Mouse (Mus musculus) stomach, embryonic 14.5 days (tissue): ENCODE measurements around the gene Kcne1. TPM values are rescaled to one million over a fixed set of nuclear protein-coding genes. Genes with fewer than 3 reads are reported as not detected.

Experiments used
- ATAC-seq: fragments of 200-750 bp; cut with Nextera tagmentation; 2 replicates; pipeline ENCODE4 v1.8.0; 2017; ENCODE audit warnings: low read depth, moderate TSS enrichment; ENCODE audit not compliant: insufficient number of reproducible peaks, insufficient read depth, low FRiP score
- H3K27ac ChIP-seq: fragments of 300-500 bp; sonication (generic); 2 replicates; pipeline ENCODE4 v1.5.1; 2014; ENCODE audit warnings: mild to moderate bottlenecking, low read length, moderate library complexity, mixed read lengths
- H3K27me3 ChIP-seq: fragments of 300-500 bp; sonication (generic); 2 replicates; pipeline ENCODE4 v1.6.1; 2014; ENCODE audit warnings: low read length, control low read depth, mixed read lengths; ENCODE audit not compliant: control insufficient read depth, insufficient read depth
- H3K36me3 ChIP-seq: fragments of 300-500 bp; sonication (generic); 2 replicates; pipeline ENCODE4 v1.6.1; 2014; ENCODE audit warnings: mild to moderate bottlenecking, control low read depth, low read length, moderate library complexity, mixed read lengths; ENCODE audit not compliant: control insufficient read depth, insufficient read depth
- H3K4me1 ChIP-seq: fragments of 300-500 bp; sonication (generic); 2 replicates; pipeline ENCODE4 v1.6.1; 2014; ENCODE audit warnings: low read length, control low read depth, mixed read lengths; ENCODE audit not compliant: control insufficient read depth, insufficient read depth
- H3K4me2 ChIP-seq: fragments of 300-500 bp; sonication (generic); replicated peaks from 2 replicates; pipeline ENCODE4 v1.6.1; 2014; ENCODE audit warnings: low read depth, low read length, control low read depth
- H3K4me3 ChIP-seq: fragments of 300-500 bp; sonication (generic); 2 replicates; pipeline ENCODE4 v1.5.1; 2014; ENCODE audit warnings: low read depth, low read length, control low read depth
- H3K9ac ChIP-seq: fragments of 300-500 bp; sonication (generic); replicated peaks from 2 replicates; pipeline ENCODE4 v1.6.1; 2014; ENCODE audit warnings: low read depth, mild to moderate bottlenecking, control low read depth, low read length, moderate library complexity, mixed read lengths
- H3K9me3 ChIP-seq: fragments of 300-500 bp; sonication (generic); 2 replicates; pipeline ENCODE4 v1.6.1; 2016; ENCODE audit warnings: low read depth, low read length, control low read depth; ENCODE audit not compliant: control insufficient read depth
- WGBS: fragments of 180-500 bp; shearing (Covaris S2); extraction: QIAGEN DNeasy Blood & Tissue Kit; methylation state at CpG from one replicate; pipeline ENCODE4 v1.1.7; 2014; 5-methylcytosine and 5-hydroxymethylcytosine counted together
- polyA plus RNA-seq: library from polyadenylated mRNA; unstranded; fragments of >200 nt; fragmentation: Nextera tagmentation; extraction: Ambion mirVana; gene quantifications from 2 replicates; pipeline ENCODE4 v1.2.1, GENCODE M21; 2014

The Kcne1 gene
- polyA plus RNA-seq, 1 experiment from 2014 or later, result 0.07 TPM

DNA sequence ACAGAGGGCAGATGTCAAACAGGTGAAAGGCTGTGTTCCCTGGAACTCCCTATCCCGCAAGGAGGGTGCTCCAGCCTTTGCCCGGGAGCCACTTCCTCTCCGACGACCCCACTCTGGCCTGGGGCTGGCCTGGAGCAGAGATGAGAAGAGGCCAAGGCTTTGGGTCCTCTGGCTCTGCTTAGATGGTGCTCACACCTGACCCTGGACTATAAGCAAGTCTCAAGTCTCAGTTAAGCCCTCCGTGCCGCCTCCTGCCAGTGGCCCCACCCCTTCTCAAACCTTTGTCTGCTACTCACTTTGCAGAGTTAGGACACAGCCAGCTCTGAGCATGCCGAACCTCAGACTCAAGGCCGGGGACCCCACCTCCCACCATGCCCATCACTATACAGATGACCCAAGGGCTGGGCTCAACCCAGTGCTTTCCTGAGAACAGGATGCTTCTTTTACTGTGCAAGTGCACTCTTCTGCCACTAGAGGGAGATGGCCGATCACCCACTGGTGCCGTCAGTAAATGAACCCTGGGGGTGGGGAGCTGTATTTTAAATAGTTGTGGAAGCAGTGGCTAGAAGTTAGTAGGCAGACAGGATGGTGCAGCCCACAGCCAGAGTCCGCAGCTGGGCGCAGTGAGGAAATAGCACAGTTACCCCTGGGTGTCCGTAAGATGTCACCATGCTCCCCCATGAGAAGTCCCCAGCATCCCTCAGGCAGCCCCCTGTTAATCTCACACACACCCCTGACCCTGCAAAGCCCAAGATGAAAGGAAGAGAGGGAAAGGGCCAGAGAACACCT, 45.1 kb downstream of the Kcne1 start:
- Histone ChIP-seq H3K9me3 (no peaks in the 10 kb centered on the region), H3K27me3 (no peaks in the 10 kb centered on the region)

GRCm38 (mm10) chr16:92309126-92309525, 50.1 kb downstream of the Kcne1 start:
- Histone ChIP-seq H3K27ac (no peak overlapping the region), H3K27me3 (no peaks in the 10 kb centered on the region), H3K4me1 (no peaks in the 10 kb centered on the region), H3K4me3 (no peak overlapping the region), H3K36me3 (peaks cover 25% of the 10 kb centered on the region), H3K9me3 (no peaks in the 10 kb centered on the region), H3K4me2 (no peak overlapping the region), H3K9ac (no peak overlapping the region)
- no peak for ATAC-seq
- 49% methylated on average over 4 of the region's 4 CpGs for WGBS

More for the DNA sequence above, 45.1 kb downstream of the Kcne1 start:
- Histone ChIP-seq H3K4me3 (no peak overlapping the region), H3K36me3 (peaks cover 10% of the 10 kb centered on the region), H3K4me2 (no peak overlapping the region), H3K9ac (no peak overlapping the region), H3K27ac (no peak overlapping the region), H3K4me1 (no peaks in the 10 kb centered on the region)
- 0 out of 2 replicates have a peak, but pooled peaks have one; percentile 38 for ATAC-seq
- WGBS, result 46% methylated on average over 13 of the region's 13 CpGs

GRCm38 (mm10) chr16:92307947-92308346, 51.3 kb downstream of the Kcne1 start:
- no peaks in the 10 kb centered on the region for H3K9me3 ChIP-seq
- no peak overlapping the region for H3K4me2 ChIP-seq
- H3K4me1 ChIP-seq, result no peaks in the 10 kb centered on the region
- H3K9ac ChIP-seq, result no peak overlapping the region
- WGBS, result 78% methylated on average over 3 of the region's 3 CpGs
- no peak for ATAC-seq
- H3K36me3 ChIP-seq, result peaks cover 25% of the 10 kb centered on the region
- no peak overlapping the region for H3K4me3 ChIP-seq
- no peak overlapping the region for H3K27ac ChIP-seq
- no peaks in the 10 kb centered on the region for H3K27me3 ChIP-seq

DNA sequence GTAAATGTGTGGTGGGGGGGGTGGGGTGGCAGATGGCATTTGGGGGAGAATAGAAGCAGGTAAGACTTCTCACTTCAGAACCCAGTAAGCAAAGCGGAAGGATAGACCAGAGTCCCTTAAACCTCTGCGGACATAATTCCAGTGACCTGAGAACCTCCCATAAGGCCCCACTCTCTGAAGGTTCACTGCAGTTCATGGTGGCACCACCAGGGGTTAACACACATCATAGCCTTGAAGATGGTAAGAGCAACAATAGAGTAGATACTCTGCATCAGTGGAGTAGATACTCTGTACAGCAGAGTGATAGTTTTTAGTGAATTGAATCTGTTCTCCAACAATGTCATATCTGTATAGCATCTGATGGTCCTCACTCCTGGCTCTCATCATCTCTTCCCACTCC, 53.7 kb downstream of the Kcne1 start:
- no peaks in the 10 kb centered on the region for H3K27me3 ChIP-seq
- no peaks in the 10 kb centered on the region for H3K9me3 ChIP-seq
- H3K36me3 ChIP-seq, result peaks cover 20% of the 10 kb centered on the region
- no peak overlapping the region for H3K4me2 ChIP-seq
- no peak for ATAC-seq
- no peak overlapping the region for H3K9ac ChIP-seq
- H3K27ac ChIP-seq, result no peak overlapping the region
- WGBS, result 93% methylated on average over 2 of the region's 2 CpGs
- H3K4me3 ChIP-seq, result no peak overlapping the region
- peaks cover 11% of the 10 kb centered on the region for H3K4me1 ChIP-seq

DNA sequence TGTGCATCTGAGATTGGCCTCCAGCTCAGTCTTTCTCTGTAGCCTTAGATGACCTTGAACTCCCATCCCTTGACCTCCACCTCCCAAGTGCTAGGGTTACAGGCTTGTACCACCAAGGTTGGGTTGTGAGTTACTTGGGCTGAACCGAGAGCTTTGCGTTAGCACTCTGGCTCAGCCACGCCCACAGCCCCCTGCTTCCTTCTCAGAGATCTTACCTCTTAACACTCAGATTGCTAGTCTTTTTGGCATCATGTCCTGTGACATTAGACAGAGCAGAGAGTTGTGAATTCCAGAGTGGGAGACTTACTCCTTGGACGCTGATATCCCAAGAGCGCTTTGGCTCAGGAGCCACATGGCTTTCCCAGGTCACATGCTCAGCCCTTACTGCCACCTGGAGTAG, 56.8 kb downstream of the Kcne1 start:
- H3K9me3 ChIP-seq, result no peaks in the 10 kb centered on the region
- H3K27me3 ChIP-seq, result no peaks in the 10 kb centered on the region
- no peak overlapping the region for H3K27ac ChIP-seq
- H3K4me1 ChIP-seq, result peaks cover 11% of the 10 kb centered on the region
- H3K9ac ChIP-seq, result peak overlapping the region; percentile 73; the same call in 1 of the 2 replicates
- peak overlapping the region; percentile 78 for H3K4me2 ChIP-seq
- 52% methylated on average over 5 of the region's 5 CpGs for WGBS
- ATAC-seq, result no peak
- H3K36me3 ChIP-seq, result peaks cover 15% of the 10 kb centered on the region
- no peak overlapping the region for H3K4me3 ChIP-seq

DNA sequence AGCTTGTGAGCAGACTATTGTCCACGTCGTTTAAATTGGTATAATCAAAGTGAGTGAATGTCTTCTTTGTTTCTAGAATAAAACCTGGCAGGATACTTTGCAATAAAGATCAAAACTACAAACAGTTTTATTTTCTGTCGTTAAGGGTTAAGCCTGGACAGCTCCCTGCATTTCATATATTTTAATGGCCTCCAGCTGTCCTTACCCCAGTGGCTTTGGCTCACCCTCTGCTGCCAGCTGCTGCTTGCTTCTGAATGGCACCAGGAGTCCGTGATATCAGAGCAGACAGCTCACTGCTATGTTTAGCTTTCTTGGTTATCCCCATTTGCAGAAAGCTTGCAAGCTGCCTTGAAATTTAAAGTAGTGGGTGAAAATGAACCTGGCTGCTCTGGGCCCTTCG, 57.3 kb downstream of the Kcne1 start:
- Histone ChIP-seq H3K36me3 (peaks cover 11% of the 10 kb centered on the region), H3K27me3 (no peaks in the 10 kb centered on the region), H3K9ac (peak overlapping the region; percentile 73; the same call in 1 of the 2 replicates), H3K9me3 (no peaks in the 10 kb centered on the region), H3K27ac (no peak overlapping the region), H3K4me2 (peak overlapping the region; percentile 78), H3K4me3 (peak overlapping the region; percentile 68), H3K4me1 (peaks cover 11% of the 10 kb centered on the region)
- WGBS, result 26% methylated on average over 5 of the region's 5 CpGs
- ATAC-seq, result no peak

DNA sequence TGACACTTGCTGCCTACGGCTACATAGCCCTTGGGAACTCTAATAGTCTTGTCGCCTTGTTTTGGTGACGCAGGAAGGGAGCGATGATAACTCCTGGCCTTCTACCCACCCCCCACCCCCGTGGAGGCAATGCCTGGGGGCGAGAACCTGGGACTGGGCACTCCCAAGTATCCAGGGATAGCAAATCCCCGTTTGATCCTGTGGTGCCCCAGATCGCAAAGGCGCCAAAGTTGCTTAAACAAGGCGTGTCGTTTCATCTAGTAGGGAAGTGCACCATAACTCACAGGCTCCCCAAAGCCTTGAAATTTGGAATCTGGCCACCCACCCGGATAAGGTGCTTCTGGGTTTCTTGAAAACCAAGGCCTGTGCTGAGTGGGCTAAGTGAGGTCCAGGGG, 57.9 kb downstream of the Kcne1 start:
- Histone ChIP-seq H3K9me3 (no peaks in the 10 kb centered on the region), H3K27ac (peak overlapping the region; percentile 16; the same call in 1 of the 2 replicates), H3K4me2 (peak overlapping the region; percentile 78), H3K4me1 (peaks cover 11% of the 10 kb centered on the region), H3K36me3 (peaks cover 7% of the 10 kb centered on the region; the same call in 1 of the 2 replicates), H3K4me3 (peak overlapping the region; percentile 68), H3K9ac (peak overlapping the region; percentile 73), H3K27me3 (no peaks in the 10 kb centered on the region)
- ATAC-seq, result peak; percentile 39
- 2% methylated on average over 12 of the region's 12 CpGs for WGBS

DNA sequence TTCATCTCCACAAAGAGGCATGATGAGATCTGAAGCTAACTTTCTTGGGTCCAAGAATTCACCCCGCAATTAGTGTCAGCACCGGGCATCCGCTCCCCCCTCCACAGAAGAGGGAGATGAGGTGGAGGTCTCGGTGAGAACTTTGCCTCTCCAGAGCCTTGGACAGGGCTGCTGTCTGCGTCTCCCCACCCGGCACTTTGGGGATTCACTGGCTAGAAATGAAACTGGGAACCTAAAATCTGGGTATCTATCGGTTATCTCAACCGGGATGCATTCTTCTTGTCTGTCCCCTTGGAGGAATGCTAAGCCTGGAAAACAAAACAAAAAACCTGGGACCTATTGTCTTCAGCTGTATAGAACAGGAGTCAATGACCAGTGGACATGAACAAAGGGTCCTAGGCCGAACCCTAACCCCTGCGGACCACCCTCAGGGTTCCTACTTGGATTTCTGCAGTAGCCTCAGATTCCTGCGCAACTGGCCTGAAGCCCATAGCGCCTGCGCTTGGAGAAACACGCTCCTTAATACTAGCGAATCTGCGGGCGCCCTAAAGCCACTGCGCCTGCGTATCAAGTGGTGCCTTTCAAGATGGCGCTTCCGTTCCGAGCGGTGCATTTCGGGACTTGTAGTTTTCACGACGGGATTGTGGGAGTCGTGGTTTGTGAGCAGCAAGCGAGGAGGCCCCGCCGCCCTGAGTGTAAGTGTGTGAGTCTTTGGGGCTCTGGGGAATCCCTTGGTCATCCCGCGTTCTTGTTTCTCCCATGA, 58.4 kb downstream of the Kcne1 start, which contains the start of gene Smim11:
Smim11 (plus strand) TSS at position 638 of the 763 bp plus-strand sequence.
- H3K27ac ChIP-seq, result peak within 1 kb of the TSS; percentile 16; the same call in 1 of the 2 replicates
- peaks cover 11% of the 10 kb centered on the region for H3K4me1 ChIP-seq
- peak within 1 kb of the TSS; percentile 73 for H3K9ac ChIP-seq
- 11% methylated on average over 32 of the region's 32 CpGs for WGBS
- H3K27me3 ChIP-seq, result no peaks in the 10 kb centered on the region
- H3K36me3 ChIP-seq, result peaks cover 7% of the 10 kb centered on the region; the same call in 1 of the 2 replicates
- peak within 1 kb of the TSS; percentile 78 for H3K4me2 ChIP-seq
- peak; percentile 93 for ATAC-seq
- H3K9me3 ChIP-seq, result no peaks in the 10 kb centered on the region
- peak within 1 kb of the TSS; percentile 68 for H3K4me3 ChIP-seq
